Mouse (Mus musculus) thymus, postnatal 4 days (tissue): ENCODE data around the gene Tmem132a.

Experiments used
- DNase-seq: peaks from one replicate; pipeline ENCODE4 v3.0.0; 2021

Gene Tmem132a

DNA sequence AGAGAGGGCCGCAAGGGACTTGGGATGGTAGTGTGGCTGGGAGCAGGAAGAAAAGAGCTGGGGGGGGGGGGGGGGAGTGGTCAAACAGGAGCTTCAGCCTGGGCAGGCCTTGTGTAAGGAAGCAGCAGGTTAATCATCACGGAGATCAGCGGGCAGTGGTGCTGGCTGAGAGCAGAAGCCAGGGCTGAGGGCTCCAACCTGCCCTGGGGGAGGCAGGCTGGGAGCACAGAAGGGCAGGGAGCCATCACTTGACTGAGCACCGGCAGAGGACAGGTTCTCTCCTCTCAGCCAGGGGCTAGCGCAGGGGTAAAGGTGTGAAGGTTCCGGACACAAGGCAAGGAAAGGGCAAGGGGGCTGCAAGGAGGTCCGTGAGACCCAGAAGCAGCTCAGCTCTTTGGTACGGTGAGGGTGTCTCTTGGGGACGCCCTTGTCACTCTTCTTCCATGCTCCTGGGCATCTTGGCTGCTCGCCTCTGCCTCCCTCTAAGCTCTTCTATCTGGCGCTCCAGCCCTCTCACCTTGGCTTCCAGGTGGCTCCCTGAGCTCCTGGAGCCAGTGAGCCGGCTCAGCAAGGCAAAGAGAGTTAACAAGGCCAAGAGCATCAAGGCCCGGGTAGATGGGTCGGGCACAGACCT lies 1.7 kb upstream of the Tmem132a start:
- DNase-seq: no peak

DNA sequence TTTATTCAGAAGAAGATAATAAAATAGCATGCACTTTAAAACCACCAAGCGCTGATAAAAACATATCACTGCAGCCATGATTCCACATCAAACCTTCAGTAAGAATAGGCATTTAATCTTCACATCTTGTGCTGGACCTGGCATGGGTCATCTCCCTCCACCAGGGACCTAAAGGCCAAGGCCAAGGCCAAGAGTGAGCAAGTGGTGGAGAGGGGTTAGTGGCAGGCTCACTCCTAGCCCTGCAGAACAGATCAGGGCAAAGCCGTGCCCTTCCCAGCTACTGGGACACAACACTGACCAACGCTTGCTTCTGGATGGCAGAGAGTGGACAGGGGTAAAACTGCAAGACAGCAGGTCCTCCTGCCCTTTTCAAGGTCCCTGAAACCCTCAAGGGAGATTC lies 936 bp upstream of the Tmem132a start:
- DNase-seq: no peak

DNA sequence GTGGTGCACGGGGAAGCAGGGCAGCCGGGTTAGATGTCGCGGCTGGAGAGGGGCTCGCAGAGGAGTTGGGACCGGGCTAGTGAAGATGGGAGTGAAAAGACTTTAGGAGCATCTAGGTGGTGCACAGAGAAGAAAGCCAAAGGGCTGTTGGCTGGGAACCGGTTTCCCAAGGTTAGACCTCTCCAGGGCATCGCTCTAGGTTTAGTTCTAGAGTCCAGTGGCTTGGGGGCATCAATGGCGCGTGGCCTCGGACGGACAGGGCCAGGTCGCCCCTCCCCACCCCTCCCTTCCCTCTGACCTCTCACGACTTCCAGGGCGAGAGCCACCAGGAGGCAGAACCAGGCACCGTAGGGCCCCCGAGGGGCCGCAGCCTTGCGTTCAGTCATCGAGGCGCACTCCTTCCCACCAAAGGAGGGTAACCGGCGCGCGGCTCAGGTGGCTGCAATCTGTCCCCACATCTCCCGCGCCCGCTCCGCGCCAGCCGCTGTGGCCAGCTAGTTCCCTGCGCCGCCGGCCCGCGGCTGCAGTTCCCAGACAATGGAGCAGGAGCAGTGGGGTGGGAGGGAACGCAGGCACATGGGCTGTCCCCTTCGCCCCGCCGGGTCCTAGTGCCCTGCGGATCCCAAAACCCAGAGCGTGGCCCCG lies 377 bp downstream of the Tmem132a start:
- DNase-seq: peak; percentile 60

DNA sequence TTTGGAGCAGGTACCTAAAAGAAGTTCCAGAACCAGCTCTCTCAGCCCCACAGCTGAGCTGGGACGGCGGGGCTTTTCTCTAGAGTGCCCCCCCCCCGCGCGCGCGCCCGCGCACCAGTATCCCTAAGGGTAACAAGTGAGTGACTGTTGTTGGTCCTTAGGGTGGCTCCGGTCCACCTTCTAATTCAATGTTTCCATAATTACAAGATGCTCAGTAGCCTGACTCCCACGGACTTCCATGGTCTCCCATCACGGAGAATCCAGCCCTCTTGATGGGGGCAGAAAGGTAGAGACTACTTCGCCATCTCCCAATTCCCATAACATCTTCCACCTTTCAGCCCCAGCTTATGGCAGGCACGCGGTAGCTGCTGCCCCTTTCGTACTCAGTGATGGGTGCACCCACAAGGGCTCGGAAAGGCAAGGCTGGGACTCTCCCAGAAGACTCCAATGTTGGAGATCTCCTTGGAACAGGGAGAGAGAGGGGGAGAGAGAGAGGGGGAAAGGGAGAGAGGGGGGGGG lies 1.1 kb downstream of the Tmem132a start:
- no peak for DNase-seq

DNA sequence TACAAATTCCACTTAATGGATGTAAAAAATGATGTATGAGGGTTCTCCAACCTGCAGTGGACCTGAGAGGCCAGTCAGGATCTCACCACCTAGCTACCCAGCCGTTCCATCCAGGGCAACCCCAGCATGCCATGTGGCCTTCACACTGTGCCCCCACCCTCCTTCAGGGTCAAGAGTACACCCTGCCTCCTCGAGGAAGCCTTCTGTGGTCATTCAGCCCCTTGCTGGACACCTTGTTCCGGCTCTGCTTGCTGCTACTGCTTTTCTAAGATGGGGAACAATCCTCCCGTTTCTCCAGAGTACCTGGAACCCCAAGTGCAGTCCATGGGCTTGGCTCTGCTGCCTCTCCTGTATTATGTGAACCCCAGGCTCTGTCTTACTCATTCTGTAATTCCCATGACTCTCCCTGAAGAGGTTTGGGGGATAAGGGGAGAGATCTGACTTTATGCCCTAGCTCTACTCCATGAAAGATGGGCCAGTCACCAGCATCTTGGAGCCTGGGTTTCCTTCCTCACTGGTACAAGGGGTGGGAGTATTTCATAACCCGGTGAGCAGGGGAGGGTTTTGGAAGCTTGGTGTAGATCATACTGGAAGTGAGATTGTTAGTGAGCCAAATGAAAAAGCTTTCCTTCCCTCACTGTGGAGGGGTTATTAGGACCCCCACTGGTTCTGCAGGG lies 1.7 kb downstream of the Tmem132a start:
- DNase-seq: no peak

DNA sequence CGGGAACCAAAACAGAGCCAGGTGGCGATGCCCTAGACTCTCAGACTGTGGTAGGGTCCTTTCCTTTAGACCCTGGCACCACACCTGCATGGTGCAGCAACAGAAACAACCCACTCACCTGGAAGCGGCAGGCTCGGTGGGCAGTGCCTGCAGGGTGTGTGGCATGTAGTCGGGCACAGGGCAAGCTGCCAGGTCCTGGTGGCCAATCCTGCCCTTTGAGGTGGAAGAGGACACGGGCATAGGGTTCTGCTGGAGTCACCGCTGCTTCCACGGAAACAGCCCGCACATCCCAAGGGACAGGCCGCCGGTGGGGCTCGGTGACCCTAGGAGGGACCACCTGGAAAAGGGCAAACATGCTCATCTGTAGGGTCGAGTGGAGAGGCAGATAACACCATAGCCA lies 3.4 kb downstream of the Tmem132a start:
- no peak for DNase-seq

DNA sequence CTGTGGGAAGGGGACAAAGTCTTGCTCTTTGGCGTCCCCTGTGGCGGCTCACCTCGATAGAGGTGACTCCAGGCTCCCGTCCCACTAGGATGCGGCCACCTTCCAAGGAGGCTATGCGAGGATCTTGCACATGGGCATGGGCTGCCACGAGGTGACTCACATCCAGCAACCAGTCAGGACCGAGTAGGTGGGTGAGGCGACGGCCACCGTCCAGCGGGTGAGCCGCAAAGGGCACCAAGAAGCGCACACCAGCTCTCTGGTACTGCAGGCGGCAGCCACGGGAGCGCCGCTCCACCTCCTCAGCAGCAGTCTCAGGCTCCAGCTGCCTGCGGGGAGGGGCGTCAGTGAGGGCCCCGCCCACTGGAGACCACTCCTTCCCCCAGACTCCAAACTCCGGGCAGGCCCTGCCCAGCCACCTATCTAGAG lies 9.7 kb downstream of the Tmem132a start:
- DNase-seq: no peak

DNA sequence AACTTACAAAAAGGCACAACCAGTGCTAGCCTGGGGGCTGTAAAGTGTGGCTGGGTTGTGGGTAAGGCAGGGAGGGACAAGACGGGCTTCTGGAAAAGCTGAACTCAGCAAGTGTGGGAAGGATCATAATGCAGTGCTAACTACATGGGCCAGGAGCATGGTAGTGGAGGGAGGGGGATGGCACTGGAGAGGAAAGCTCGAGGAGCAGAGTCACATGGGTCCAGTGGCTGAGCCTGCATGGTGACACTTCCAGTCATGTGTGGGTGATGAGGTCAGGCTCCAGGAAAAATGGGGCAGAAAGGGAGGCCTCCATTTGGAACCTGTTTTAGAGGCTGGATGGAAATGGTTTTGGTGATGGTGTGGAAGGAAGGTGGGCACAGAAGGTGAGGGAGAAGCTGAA lies 13.2 kb downstream of the Tmem132a start:
- DNase-seq: no peak

DNA sequence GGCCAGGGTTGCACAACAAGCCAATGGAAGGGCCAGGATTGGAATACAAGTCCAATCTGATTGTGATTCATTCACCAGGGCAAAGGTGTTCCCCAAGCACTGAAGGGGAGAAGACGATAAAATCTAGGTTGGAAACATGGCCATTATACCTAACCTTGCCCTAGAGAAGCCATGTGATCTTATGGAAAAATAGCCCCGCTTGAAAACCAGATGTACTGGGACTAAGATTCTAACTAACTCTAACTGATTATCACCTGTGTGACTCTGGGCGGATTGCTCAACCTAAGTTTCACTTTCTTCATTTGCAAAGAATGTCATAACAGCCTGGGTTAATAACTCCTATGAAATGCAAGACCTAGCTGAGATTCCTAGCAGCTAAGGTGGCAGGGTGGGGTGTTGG lies 14.3 kb downstream of the Tmem132a start:
- no peak for DNase-seq

DNA sequence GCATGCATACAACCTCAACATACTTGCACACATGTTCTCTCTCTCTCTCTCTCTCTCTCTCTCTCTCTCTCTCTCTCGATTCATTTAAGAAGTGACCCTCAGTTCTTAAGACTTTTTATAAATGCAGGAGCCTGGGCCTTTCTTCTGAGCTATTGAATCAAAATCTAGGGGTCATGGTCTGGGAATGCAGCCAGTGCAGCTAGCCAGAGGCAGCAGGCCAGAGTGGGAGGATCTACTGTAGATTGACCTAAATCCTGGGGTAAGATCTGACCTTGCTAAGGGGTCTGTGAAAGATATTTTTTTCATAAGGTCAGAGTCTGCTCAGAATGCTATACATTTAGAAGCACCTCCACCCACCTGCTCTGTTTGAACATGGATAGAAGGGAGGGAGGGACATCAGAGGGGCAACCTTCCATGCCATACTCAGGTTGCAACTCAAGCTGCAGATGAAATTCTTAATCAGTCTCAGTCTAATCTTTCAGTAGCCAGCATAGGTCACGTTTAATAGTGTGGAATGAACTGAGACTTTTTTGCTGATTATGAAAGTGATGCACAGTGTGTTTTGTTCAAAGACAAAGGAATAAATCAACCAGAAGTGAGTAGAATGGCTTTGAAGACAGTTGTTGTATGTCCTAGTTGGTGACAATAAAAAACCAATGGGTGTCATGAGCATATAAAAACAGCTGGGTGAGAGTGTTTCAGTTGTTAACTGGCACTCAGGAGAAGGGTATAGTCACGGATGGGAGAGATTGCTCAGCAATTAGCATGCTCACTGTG lies 22.2 kb downstream of the Tmem132a start:
- DNase-seq: no peak

DNA sequence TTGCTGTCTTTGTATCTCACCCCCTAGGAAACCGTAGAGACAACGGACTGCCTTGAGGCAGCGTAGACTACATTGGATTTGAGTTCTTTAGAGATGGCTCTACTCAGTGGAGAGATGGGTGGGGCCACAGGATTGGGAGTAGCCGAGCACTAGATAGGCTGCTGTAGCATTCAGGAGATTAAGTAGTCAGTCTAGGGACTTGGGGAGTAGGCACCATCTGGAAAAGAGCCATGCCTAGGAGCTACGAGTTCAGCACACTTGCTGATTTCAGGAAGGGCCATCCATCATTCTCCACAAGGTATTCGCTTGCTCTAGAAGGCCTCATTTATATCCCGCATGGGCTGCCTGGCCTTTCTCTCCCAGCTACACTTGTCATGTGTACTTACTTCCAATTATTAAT lies 23.6 kb downstream of the Tmem132a start:
- no peak for DNase-seq

DNA sequence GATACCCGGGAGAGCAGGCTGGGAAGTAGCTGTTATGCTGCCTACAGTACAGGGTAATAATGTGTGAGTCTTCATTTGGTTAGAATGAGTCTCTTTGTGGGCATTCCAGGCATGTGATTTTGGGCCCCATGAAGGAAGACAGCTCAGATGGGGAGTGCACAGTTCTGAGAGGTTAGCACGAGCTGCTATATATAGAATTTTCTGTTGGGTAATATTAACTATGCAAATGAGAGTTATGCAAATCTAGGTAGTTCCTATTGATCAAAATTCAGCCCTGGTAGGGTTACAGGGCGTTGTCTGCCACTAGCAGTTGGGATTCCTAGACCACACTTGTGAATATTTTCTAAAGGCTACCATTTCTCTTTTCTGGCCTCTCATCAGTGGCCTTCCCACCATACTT lies 24.3 kb downstream of the Tmem132a start:
- DNase-seq: no peak

DNA sequence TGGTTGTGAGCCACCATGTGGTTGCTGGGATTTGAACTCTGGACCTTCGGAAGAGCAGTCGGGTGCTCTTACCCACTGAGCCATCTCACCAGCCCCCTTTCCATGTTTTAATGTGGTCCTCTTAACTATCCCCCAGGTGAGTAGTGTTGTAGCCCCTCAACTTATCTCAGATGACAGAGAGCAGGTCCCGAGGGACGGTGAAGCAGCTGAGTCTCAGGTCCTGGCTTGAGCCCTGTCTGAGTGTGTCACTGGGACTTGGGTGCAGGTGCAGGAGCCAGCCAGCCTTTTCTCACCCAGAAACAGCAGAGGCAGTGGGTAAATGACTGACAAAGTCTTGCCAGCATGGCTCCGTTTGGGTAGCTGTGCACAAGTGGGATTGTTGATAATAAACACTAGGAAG lies 25.5 kb downstream of the Tmem132a start:
- no peak for DNase-seq

DNA sequence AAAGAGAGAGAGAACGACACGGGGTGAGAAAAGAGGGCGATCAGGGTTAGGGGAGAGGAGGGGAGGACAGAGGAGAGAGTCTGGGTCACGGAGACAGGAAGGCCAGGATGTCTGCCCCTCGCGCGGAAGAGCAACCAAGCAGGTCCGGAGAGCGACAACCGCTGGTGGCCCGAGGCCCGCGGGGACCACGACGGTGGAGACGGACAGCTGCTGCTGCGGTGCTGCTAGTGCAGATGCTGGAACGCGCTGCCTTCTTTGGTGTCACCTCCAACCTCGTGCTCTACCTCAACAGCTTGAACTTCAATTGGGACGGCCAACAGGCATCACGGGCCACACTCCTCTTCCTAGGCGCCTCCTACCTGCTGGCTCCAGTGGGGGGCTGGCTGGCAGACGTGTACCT lies 26.8 kb downstream of the Tmem132a start:
- DNase-seq: no peak

DNA sequence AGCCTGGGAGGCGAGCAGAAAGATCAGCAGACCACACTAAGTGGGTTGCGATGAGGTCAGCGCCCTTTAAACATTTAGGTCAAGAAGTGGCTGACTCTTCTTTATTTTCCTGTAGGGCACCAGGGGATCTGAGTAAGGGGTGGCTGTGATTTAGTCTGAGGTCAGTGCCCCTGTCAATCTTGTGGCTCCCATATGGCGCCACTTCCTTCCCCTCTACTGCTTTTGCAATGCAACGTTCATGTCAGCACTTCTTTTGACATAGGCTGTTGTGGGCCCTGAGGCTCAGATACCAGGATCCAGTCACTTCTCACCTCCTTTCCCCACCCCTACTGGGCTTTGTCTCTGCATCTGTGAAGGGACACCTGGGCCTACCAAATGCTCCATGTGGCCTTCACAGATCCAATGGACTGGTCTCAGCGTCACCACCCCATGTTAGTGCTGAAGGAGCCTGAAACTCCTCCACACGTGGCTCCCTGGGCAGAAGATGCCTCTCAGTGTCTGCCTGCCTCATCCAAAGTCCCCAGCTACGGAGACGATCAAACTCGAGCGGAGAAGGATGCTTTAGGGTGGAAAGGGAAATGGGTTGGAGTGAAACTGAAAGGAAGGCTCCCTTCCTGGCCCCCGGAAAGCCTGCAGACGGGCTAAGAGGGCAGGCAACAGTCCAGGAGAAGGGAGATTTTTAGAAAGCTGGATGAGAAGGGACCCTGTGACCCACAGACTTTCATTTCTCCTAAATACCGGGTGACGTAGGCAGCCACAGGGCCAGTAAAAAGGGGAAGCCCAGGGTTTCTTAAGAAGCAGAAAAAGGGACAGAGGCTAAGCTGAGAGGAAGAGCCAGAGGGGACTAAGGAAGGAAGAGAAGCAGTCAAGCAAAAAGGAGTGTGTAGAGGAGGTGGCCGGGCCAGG lies 27.8 kb downstream of the Tmem132a start:
- DNase-seq: no peak

DNA sequence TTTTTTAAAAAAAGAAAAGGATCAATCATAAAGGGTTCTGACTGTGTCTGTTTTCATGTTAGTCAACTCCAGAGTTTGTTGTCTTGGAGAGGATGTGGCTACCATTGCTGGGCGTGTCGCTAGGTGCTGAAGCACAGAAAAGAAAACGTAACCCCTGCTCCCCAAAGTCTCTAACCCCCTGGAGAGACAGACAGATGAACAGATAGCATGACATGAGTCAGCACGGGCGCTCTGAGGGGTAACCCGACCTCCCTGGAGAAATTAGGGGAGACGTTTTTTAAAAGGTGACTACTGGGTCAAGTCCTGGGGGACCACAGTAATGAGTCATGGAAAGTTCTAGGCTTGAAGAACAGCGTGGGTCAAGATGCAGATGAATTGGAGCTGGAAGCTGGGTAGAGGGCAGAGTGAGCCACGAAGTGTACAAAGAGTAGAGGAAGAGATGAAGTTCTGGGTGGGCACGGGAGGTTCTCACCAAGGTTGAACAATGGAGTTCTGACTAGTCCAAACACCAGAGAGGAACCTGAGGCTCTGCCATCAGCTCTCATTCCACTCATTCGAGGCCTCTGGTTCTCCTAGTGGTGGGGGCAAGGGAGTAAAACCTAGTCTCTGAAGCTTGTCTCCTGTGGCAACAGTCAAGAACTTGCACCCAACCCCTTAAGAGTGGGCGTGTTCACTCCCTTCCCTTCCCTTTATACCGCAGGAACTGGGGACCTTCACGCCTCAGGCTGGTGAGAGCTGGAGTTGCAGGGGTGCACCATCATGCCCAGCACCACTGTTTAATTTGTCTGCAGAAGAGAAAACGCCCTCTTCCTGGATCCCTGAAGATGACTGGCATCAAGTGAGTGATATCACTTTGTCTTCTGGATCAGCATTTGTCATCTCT lies 30.5 kb downstream of the Tmem132a start, which contains the start of gene Slc15a3:
TSS of gene Slc15a3 (plus strand) at position 718 of the 883 bp plus-strand sequence.
- DNase-seq: no peak

DNA sequence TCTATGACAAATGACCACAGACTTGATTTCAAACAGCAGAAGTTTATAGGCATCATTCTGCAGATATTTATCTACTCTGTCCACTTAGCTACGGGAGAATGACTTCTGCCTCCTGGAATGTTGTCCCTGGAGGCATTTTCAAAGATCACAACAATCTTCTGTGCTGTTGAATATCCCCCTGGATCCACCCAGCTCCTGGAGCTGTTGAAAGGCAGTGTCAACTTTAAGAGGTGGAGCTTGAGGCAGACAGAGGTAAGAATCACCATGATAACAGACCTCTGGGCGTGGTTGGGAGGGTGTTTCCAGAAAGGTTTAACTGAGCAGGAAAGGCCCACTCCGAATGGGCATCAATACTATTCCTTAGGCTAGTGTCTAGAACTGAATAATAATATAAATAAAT lies 34.1 kb downstream of the Tmem132a start:
- no peak for DNase-seq

DNA sequence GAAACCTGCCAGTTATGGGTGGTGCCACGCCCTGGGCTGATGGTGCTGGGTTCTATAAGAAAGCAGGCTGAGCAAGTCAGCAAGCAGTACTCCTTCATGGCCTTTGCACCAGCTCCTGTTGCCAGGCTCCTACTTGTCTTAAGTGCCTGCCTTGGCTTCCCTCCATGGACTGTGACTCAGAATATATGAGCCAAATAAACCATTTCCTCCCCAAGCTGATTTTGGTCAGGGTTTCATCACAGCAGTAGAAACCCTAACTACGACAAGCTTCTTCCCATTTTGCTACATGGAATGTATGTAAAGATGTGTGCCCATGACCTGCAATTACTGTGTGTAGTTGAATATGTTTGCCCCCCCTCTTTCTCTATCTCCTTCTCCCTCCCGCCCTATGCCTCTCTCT lies 36.1 kb downstream of the Tmem132a start:
- DNase-seq: no peak

DNA sequence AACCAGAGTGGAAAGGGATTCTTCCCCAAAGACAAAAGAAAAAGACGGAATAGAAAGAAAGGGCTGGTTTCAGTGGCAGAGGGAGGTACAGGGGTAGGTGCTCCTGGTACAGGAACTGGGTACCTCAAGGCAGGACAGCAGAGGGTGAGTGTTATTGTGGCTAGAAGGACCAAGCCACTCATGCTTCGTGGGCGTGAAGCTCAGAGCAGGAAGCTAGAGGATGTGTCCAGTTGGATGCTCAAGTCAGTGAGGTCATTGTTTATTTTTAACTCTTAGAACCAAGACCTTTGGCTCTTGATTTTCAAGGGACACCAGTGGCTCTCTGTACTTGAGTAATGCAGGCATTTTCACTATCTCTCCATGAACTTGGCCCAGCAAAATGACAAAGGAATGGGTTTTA lies 37.7 kb downstream of the Tmem132a start:
- no peak for DNase-seq

DNA sequence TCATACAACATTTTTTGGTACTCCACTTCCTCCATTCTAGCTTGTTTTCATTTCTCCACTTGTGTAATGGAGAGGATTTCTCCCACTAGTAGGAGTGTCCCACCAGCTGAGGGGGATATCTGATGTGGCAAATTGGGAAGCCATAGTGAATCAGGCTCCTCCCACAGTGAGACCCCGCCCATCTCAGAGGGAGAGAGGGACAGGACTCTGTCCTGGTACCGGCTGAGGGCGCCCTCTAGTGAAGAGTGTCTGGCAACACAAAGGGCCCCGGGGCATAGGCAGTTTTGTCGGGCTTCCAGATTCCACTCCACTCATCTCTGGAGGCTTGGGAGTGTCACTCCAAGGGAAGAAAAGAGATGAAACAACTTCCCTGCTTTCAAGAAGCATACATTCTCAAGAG lies 38.3 kb downstream of the Tmem132a start:
- peak; percentile 95 for DNase-seq
